Mouse (Mus musculus): ENCODE measurements around the gene Aars2. TPM values are rescaled to one million over a fixed set of nuclear protein-coding genes. Genes with fewer than 3 reads are reported as not detected.
A peak's percentile ranks its signal among the peaks of the same experiment; 100 is the strongest.

The Aars2 gene
- polyA plus RNA-seq, 1 experiment: 10.5 TPM

- H3K36me3 ChIP-seq (ENCODE audit: control insufficient read depth, insufficient read depth, low read length): peaks cover 39% of the 10 kb centered on the region
- WGBS: 73% methylated on average over 11 of the region's 11 CpGs
- peak overlapping the region; percentile 89 for H3K4me3 ChIP-seq (ENCODE audit: low read depth, low read length)
- TF ChIP-seq CTCF (IDR thresholded peaks at IDR 0.05; ENCODE audit: extremely low read depth, insufficient read length, insufficient replicate concordance, low read depth, low read length): no peak
- no peak for TF ChIP-seq POLR2A (IDR thresholded peaks at IDR 0.05; ENCODE audit: low read depth, low read length)
- H3K4me1 ChIP-seq (ENCODE audit: control insufficient read depth, insufficient read depth, insufficient read length, low read length): peaks cover 7% of the 10 kb centered on the region; the same call in 1 of the 2 replicates
- no peaks in the 10 kb centered on the region for H3K27me3 ChIP-seq (ENCODE audit: control insufficient read depth, insufficient read depth, low read length)
- H3K27ac ChIP-seq (ENCODE audit: insufficient read depth, low read depth, low read length): no peak overlapping the region
Measured at GRCm38 (mm10) chr17:45565103-45565502, 58.5 kb downstream of the Aars2 start.

- Histone ChIP-seq H3K4me1 (ENCODE audit: control insufficient read depth, insufficient read depth, insufficient read length, low read length) (peaks cover 7% of the 10 kb centered on the region), H3K27ac (ENCODE audit: insufficient read depth, low read depth, low read length) (no peak overlapping the region), H3K27me3 (ENCODE audit: control insufficient read depth, insufficient read depth, low read length) (no peaks in the 10 kb centered on the region), H3K36me3 (ENCODE audit: control insufficient read depth, insufficient read depth, low read length) (peaks cover 48% of the 10 kb centered on the region), H3K4me3 (ENCODE audit: low read depth, low read length) (no peak overlapping the region)
- no peak for TF ChIP-seq CTCF (IDR thresholded peaks at IDR 0.05; ENCODE audit: extremely low read depth, insufficient read length, insufficient replicate concordance, low read depth, low read length)
- TF ChIP-seq POLR2A (IDR thresholded peaks at IDR 0.05; ENCODE audit: low read depth, low read length): no peak
- 74% methylated on average over 1 of the region's 1 CpGs for WGBS
Measured at GRCm38 (mm10) chr17:45566031-45566359, 59.4 kb downstream of the Aars2 start.

GRCm38 (mm10) chr17:45566360-45567161 is 59.9 kb downstream of the Aars2 start:
- no peak overlapping the region for H3K4me3 ChIP-seq (ENCODE audit: low read depth, low read length)
- TF ChIP-seq CTCF (IDR thresholded peaks at IDR 0.05; ENCODE audit: extremely low read depth, insufficient read length, insufficient replicate concordance, low read depth, low read length) (no peak), POLR2A (IDR thresholded peaks at IDR 0.05; ENCODE audit: low read depth, low read length) (no peak)
- peaks cover 54% of the 10 kb centered on the region for H3K36me3 ChIP-seq (ENCODE audit: control insufficient read depth, insufficient read depth, low read length)
- H3K27ac ChIP-seq (ENCODE audit: insufficient read depth, low read depth, low read length): no peak overlapping the region
- H3K27me3 ChIP-seq (ENCODE audit: control insufficient read depth, insufficient read depth, low read length): no peaks in the 10 kb centered on the region
- WGBS: 59% methylated on average over 18 of the region's 18 CpGs
- peaks cover 7% of the 10 kb centered on the region for H3K4me1 ChIP-seq (ENCODE audit: control insufficient read depth, insufficient read depth, insufficient read length, low read length)

- Histone ChIP-seq H3K4me1 (ENCODE audit: control insufficient read depth, insufficient read depth, insufficient read length, low read length) (peaks cover 7% of the 10 kb centered on the region), H3K4me3 (ENCODE audit: low read depth, low read length) (no peak overlapping the region), H3K36me3 (ENCODE audit: control insufficient read depth, insufficient read depth, low read length) (peaks cover 56% of the 10 kb centered on the region), H3K27ac (ENCODE audit: insufficient read depth, low read depth, low read length) (no peak overlapping the region), H3K27me3 (ENCODE audit: control insufficient read depth, insufficient read depth, low read length) (no peaks in the 10 kb centered on the region)
- 58% methylated on average over 4 of the region's 4 CpGs for WGBS
- TF ChIP-seq CTCF (IDR thresholded peaks at IDR 0.05; ENCODE audit: extremely low read depth, insufficient read length, insufficient replicate concordance, low read depth, low read length): no peak
- no peak for TF ChIP-seq POLR2A (IDR thresholded peaks at IDR 0.05; ENCODE audit: low read depth, low read length)
Measured at GRCm38 (mm10) chr17:45567162-45567601, 60.5 kb downstream of the Aars2 start.

GRCm38 (mm10) chr17:45568990-45569389 is 62.3 kb downstream of the Aars2 start:
- WGBS: 78% methylated on average over 12 of the region's 12 CpGs
- no peak overlapping the region for H3K27ac ChIP-seq (ENCODE audit: insufficient read depth, low read depth, low read length)
- peaks cover 7% of the 10 kb centered on the region for H3K4me1 ChIP-seq (ENCODE audit: control insufficient read depth, insufficient read depth, insufficient read length, low read length)
- no peaks in the 10 kb centered on the region for H3K27me3 ChIP-seq (ENCODE audit: control insufficient read depth, insufficient read depth, low read length)
- no peak for TF ChIP-seq POLR2A (IDR thresholded peaks at IDR 0.05; ENCODE audit: low read depth, low read length)
- TF ChIP-seq CTCF (IDR thresholded peaks at IDR 0.05; ENCODE audit: extremely low read depth, insufficient read length, insufficient replicate concordance, low read depth, low read length): no peak
- H3K36me3 ChIP-seq (ENCODE audit: control insufficient read depth, insufficient read depth, low read length): peaks cover 56% of the 10 kb centered on the region
- no peak overlapping the region for H3K4me3 ChIP-seq (ENCODE audit: low read depth, low read length)

GRCm38 (mm10) chr17:45569999-45570398 is 63.4 kb downstream of the Aars2 start:
- TF ChIP-seq CTCF (IDR thresholded peaks at IDR 0.05; ENCODE audit: extremely low read depth, insufficient read length, insufficient replicate concordance, low read depth, low read length) (no peak), POLR2A (IDR thresholded peaks at IDR 0.05; ENCODE audit: low read depth, low read length) (no peak)
- Histone ChIP-seq H3K4me1 (ENCODE audit: control insufficient read depth, insufficient read depth, insufficient read length, low read length) (peaks cover 7% of the 10 kb centered on the region), H3K4me3 (ENCODE audit: low read depth, low read length) (no peak overlapping the region), H3K27me3 (ENCODE audit: control insufficient read depth, insufficient read depth, low read length) (no peaks in the 10 kb centered on the region), H3K36me3 (ENCODE audit: control insufficient read depth, insufficient read depth, low read length) (peaks cover 56% of the 10 kb centered on the region), H3K27ac (ENCODE audit: insufficient read depth, low read depth, low read length) (no peak overlapping the region)
- WGBS: 61% methylated on average over 4 of the region's 4 CpGs

Other genes with a start within 250 kb of the Aars2 start
- 2.1 and 4.2 TPM in 2 replicates for gene Cdc5l, start 73.1 kb upstream of the Aars2 start, polyA plus RNA-seq (2012; rRNA removed)
- not detected in 2 replicates for gene Spats1, start 31.4 kb upstream of the Aars2 start, polyA plus RNA-seq (2012; rRNA removed)
- gene Tcte1, start 16.6 kb downstream of the Aars2 start, polyA plus RNA-seq (2012; rRNA removed): 0.04 TPM in 2 replicates
- 0.53 and 0.94 TPM in 2 replicates for gene Tmem151b, start 42.8 kb downstream of the Aars2 start, polyA plus RNA-seq (2012; rRNA removed)
- 4.6 and 6.2 TPM in 2 replicates for gene Nfkbie, start 48.9 kb downstream of the Aars2 start, polyA plus RNA-seq (2012; rRNA removed)
- 98.2 and 105 TPM in 2 replicates for gene Slc35b2, start 57.0 kb downstream of the Aars2 start, polyA plus RNA-seq (2012; rRNA removed)
- 93.8 and 157 TPM in 2 replicates for gene Hsp90ab1, start 66.4 kb downstream of the Aars2 start, polyA plus RNA-seq (2012; rRNA removed)
- gene Slc29a1, start 92.8 kb downstream of the Aars2 start, polyA plus RNA-seq (2012; rRNA removed): 26.1 and 35.2 TPM in 2 replicates
- gene Mymx, start 95.3 kb downstream of the Aars2 start, polyA plus RNA-seq (2012; rRNA removed): 0.75 and 5.8 TPM in 2 replicates
- gene Capn11, start 152.5 kb downstream of the Aars2 start, polyA plus RNA-seq (2012; rRNA removed): 0.03 TPM in 1 of 2 replicates, not detected in the other
- 105 and 161 TPM in 2 replicates for gene Mrpl14, start 179.5 kb downstream of the Aars2 start, polyA plus RNA-seq (2012; rRNA removed)
- gene Tmem63b, start 180.1 kb downstream of the Aars2 start, polyA plus RNA-seq (2012; rRNA removed): 42.6 and 65.0 TPM in 2 replicates
- gene 1600014C23Rik, start 227.0 kb downstream of the Aars2 start, polyA plus RNA-seq (2012; rRNA removed): not detected in 2 replicates

Data from small intestine, adult 2 months (tissue).